Mouse (Mus musculus): Measurements from ENCODE around the gene Itgb3. TPM values are rescaled to one million over a fixed set of nuclear protein-coding genes. Genes with fewer than 3 reads are reported as not detected.

The Itgb3 gene
- polyA plus RNA-seq, 1 experiment, result 25.6 TPM

GRCm38 (mm10) chr11:104604192-104604591 is 3.6 kb upstream of the Itgb3 start:
- peaks cover 7% of the 10 kb centered on the region for H3K4me1 ChIP-seq (ENCODE audit: control insufficient read depth, insufficient read depth, insufficient read length)
- no peak for DNase-seq (ENCODE audit: low read depth in 1 of 2, low spot score in 2 of 2)
- H3K27me3 ChIP-seq (ENCODE audit: control insufficient read depth, insufficient read depth, low read length), result no peaks in the 10 kb centered on the region
- H3K4me3 ChIP-seq (ENCODE audit: extremely low read depth, insufficient read depth, insufficient read length), result no peak overlapping the region
- TF ChIP-seq CTCF (IDR thresholded peaks at IDR 0.05; ENCODE audit: extremely low read depth, insufficient read depth, insufficient read length, insufficient replicate concordance) (no peak), POLR2A (IDR thresholded peaks at IDR 0.05; ENCODE audit: low read depth, low read length) (no peak)
- no peaks in the 10 kb centered on the region for H3K36me3 ChIP-seq (ENCODE audit: control insufficient read depth, insufficient read depth, low read length)
- 81% methylated on average over 6 of the region's 6 CpGs for WGBS
- H3K27ac ChIP-seq (ENCODE audit: insufficient read depth, low read length), result no peak overlapping the region

GRCm38 (mm10) chr11:104608249-104608920 is 585 bp downstream of the Itgb3 start:
- 11% methylated on average over 23 of the region's 23 CpGs for WGBS
- H3K4me1 ChIP-seq (ENCODE audit: control insufficient read depth, insufficient read depth, insufficient read length), result peaks cover 5% of the 10 kb centered on the region
- no peaks in the 10 kb centered on the region for H3K36me3 ChIP-seq (ENCODE audit: control insufficient read depth, insufficient read depth, low read length)
- no peak for DNase-seq (ENCODE audit: low read depth in 1 of 2, low spot score in 2 of 2)
- TF ChIP-seq CTCF (IDR thresholded peaks at IDR 0.05; ENCODE audit: extremely low read depth, insufficient read depth, insufficient read length, insufficient replicate concordance) (no peak), POLR2A (IDR thresholded peaks at IDR 0.05; ENCODE audit: low read depth, low read length) (no peak)
- H3K27ac ChIP-seq (ENCODE audit: insufficient read depth, low read length), result peak overlapping the region; percentile 38
- no peaks in the 10 kb centered on the region for H3K27me3 ChIP-seq (ENCODE audit: control insufficient read depth, insufficient read depth, low read length)
- peak overlapping the region; percentile 81 for H3K4me3 ChIP-seq (ENCODE audit: extremely low read depth, insufficient read depth, insufficient read length)

GRCm38 (mm10) chr11:104609033-104609684 is 1.4 kb downstream of the Itgb3 start:
- WGBS, result 22% methylated on average over 6 of the region's 6 CpGs
- H3K27ac ChIP-seq (ENCODE audit: insufficient read depth, low read length), result no peak overlapping the region
- peaks cover 8% of the 10 kb centered on the region for H3K4me1 ChIP-seq (ENCODE audit: control insufficient read depth, insufficient read depth, insufficient read length)
- H3K36me3 ChIP-seq (ENCODE audit: control insufficient read depth, insufficient read depth, low read length), result no peaks in the 10 kb centered on the region
- H3K27me3 ChIP-seq (ENCODE audit: control insufficient read depth, insufficient read depth, low read length), result no peaks in the 10 kb centered on the region
- TF ChIP-seq POLR2A (IDR thresholded peaks at IDR 0.05; ENCODE audit: low read depth, low read length) (no peak), CTCF (IDR thresholded peaks at IDR 0.05; ENCODE audit: extremely low read depth, insufficient read depth, insufficient read length, insufficient replicate concordance) (no peak)
- DNase-seq (ENCODE audit: low read depth in 1 of 2, low spot score in 2 of 2), result no peak
- H3K4me3 ChIP-seq (ENCODE audit: extremely low read depth, insufficient read depth, insufficient read length), result no peak overlapping the region

GRCm38 (mm10) chr11:104609733-104610132 is 1.9 kb downstream of the Itgb3 start:
- H3K4me3 ChIP-seq (ENCODE audit: extremely low read depth, insufficient read depth, insufficient read length), result no peak overlapping the region
- H3K27me3 ChIP-seq (ENCODE audit: control insufficient read depth, insufficient read depth, low read length), result no peaks in the 10 kb centered on the region
- whole genome bisulfite sequencing, result 53% methylated on average over 4 of the region's 4 CpGs
- H3K27ac ChIP-seq (ENCODE audit: insufficient read depth, low read length), result no peak overlapping the region
- DNase-seq (ENCODE audit: low read depth in 1 of 2, low spot score in 2 of 2), result no peak
- TF ChIP-seq CTCF (IDR thresholded peaks at IDR 0.05; ENCODE audit: extremely low read depth, insufficient read depth, insufficient read length, insufficient replicate concordance) (no peak), POLR2A (IDR thresholded peaks at IDR 0.05; ENCODE audit: low read depth, low read length) (no peak)
- peaks cover 8% of the 10 kb centered on the region for H3K4me1 ChIP-seq (ENCODE audit: control insufficient read depth, insufficient read depth, insufficient read length)
- no peaks in the 10 kb centered on the region for H3K36me3 ChIP-seq (ENCODE audit: control insufficient read depth, insufficient read depth, low read length)

GRCm38 (mm10) chr11:104611579-104612151 is 3.9 kb downstream of the Itgb3 start:
- TF ChIP-seq CTCF (IDR thresholded peaks at IDR 0.05; ENCODE audit: extremely low read depth, insufficient read depth, insufficient read length, insufficient replicate concordance) (no peak), POLR2A (IDR thresholded peaks at IDR 0.05; ENCODE audit: low read depth, low read length) (no peak)
- 34% methylated on average over 4 of the region's 4 CpGs for WGBS
- H3K27ac ChIP-seq (ENCODE audit: insufficient read depth, low read length), result no peak overlapping the region
- H3K4me1 ChIP-seq (ENCODE audit: control insufficient read depth, insufficient read depth, insufficient read length), result peaks cover 8% of the 10 kb centered on the region
- no peak overlapping the region for H3K4me3 ChIP-seq (ENCODE audit: extremely low read depth, insufficient read depth, insufficient read length)
- DNase-seq (ENCODE audit: low read depth in 1 of 2, low spot score in 2 of 2), result no peak
- H3K27me3 ChIP-seq (ENCODE audit: control insufficient read depth, insufficient read depth, low read length), result no peaks in the 10 kb centered on the region
- no peaks in the 10 kb centered on the region for H3K36me3 ChIP-seq (ENCODE audit: control insufficient read depth, insufficient read depth, low read length)

GRCm38 (mm10) chr11:104613551-104613950 is 5.8 kb downstream of the Itgb3 start:
- peaks cover 5% of the 10 kb centered on the region; the same call in 1 of the 2 replicates for H3K4me1 ChIP-seq (ENCODE audit: control insufficient read depth, insufficient read depth, insufficient read length)
- H3K27me3 ChIP-seq (ENCODE audit: control insufficient read depth, insufficient read depth, low read length), result no peaks in the 10 kb centered on the region
- no peak overlapping the region for H3K27ac ChIP-seq (ENCODE audit: insufficient read depth, low read length)
- no peak for DNase-seq (ENCODE audit: low read depth in 1 of 2, low spot score in 2 of 2)
- H3K36me3 ChIP-seq (ENCODE audit: control insufficient read depth, insufficient read depth, low read length), result no peaks in the 10 kb centered on the region
- WGBS, result 60% methylated on average over 10 of the region's 10 CpGs
- no peak for TF ChIP-seq POLR2A (IDR thresholded peaks at IDR 0.05; ENCODE audit: low read depth, low read length)
- TF ChIP-seq CTCF (IDR thresholded peaks at IDR 0.05; ENCODE audit: extremely low read depth, insufficient read depth, insufficient read length, insufficient replicate concordance), result no peak
- H3K4me3 ChIP-seq (ENCODE audit: extremely low read depth, insufficient read depth, insufficient read length), result no peak overlapping the region

Data from spleen, adult 2 months (tissue).